Mouse (Mus musculus) cerebellum, postnatal 36 days (tissue): ENCODE measurements at regions not wholly inside any gene's neighbourhood (a gene's known extent, or its start where the extent isn't known, plus 50 kb on each side); places are given as distances from the start of the nearest gene placed in this dataset.
"Not testable (repeated sequence)": the region's sequence is repeated elsewhere in the genome, so short reads cannot be mapped to it uniquely, and the experiment has no call there.

ENCODE experiments used
- DNase-seq, 2 experiments: peaks; one replicate each; pipeline ENCODE4 v3.0.0; 2021 to 2022; ENCODE audit warnings: mixed read lengths in 2 of 2

DNA sequence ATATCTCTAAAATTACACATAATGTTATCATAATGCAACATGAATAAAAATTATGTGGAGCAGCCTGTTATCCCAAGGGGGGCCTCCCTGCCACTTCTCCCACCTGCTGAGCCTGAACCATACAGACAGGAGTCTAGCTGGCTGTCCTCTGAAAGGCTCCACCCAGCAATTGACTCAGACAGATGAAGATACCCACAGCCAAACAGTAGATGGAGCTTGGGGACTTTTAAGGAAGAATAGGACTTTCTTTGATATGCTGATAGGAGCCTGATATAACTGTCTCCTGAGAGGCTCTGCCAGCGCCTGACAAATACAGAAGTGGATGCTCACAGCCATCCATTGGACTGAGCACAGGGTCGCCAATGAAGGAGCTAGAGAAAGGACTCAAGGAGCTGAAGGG, 468.4 kb downstream of the Dad1 start:
- not testable (repeated sequence) for DNase-seq

DNA sequence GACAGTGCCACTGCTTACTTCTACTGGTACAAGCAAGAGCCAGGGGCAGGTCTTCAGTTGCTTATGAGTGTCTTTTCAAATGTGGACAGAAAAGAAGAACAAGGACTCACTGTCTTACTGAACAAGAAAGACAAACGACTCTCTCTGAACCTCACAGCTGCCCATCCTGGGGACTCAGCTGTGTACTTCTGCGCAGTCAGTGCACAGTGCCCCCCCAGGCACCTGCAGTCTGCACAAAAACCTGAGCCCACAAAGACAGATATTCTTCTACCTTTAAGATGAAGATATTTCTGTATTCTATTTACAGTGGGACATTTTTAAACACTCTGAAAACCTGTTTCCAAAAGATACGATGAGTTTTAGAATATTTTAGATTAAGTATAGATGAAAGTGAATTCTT, 476.5 kb downstream of the Dad1 start:
- DNase-seq = no peak

DNA sequence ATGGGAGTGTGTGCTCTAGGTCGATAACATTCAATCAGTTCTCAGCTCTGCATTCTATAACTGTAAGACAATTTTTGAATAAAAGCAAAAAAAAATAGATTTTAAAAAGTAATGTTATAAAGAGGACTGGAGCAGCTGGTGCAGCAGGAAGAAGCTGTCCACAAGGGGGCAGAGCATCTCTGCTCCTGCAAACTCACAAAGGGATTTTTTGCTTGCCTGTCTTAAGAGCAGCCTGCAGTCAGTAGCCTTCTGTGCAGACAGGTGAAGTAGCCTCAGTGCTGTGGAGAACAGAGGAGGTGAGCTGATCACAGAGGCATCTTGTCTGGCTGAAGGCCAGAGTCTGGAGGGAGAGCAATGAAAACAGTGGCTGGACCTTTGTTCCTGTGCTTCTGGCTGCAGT, 477.2 kb downstream of the Dad1 start:
- DNase-seq = peak in 1 of 2 experiments; percentile 9

DNA sequence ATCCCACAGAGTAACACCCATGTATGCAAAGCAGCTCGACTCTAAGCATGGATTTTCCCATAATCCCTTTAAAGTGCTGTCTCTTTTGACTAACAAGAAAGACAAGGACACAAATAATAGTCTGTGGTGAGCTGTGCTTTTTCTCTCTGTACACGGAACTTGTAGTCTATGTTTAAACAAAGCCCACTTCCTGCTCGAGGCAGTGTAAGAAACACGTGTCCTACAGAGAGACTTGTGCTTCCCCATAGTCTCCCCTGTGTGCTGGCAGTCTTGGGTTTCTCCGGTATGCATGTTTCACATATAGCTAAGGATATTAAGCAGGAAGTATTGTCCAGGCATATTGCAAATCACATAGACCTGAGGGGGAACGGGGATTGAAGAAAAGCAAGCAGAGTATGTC, 487.4 kb downstream of the Dad1 start:
- DNase-seq = not testable (repeated sequence)

DNA sequence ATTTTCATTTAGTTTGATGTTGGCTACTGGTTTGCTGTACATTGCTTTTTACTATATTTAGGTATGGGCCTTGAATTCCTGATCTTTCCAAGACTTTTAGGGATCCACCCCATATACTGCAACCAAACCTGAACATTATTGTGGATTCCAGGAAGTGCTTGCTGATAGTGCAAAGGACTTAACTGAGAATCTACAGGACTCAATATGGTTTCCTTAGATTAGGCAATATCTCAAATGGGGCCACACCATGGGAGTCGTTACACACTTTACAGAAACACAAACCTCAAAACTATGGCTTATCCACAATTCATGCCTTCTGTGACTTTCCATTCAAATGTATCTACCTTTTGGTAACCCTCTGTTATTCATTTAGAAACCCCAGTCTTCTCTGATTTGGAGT, 488.0 kb downstream of the Dad1 start:
- not testable (repeated sequence) for DNase-seq

DNA sequence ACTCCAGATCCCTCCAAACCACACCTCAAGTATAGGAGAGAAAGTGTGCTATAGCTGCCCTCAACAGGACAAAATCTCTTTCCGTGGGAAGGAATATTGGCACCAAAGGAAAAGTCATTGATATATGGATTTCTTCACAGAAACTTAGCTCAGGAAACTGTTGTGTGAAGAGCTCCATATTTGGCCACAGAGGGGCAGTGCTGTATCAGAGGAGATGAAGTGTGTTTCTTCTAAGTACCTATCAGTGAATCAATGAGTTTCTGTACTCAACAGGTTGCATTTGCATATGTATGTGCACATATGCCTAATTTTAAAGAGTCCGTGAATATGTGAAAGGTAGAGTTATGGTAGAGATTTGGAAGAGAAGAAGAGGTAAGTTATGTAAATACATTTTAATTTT, 493.3 kb downstream of the Dad1 start:
- not testable (repeated sequence) for DNase-seq

DNA sequence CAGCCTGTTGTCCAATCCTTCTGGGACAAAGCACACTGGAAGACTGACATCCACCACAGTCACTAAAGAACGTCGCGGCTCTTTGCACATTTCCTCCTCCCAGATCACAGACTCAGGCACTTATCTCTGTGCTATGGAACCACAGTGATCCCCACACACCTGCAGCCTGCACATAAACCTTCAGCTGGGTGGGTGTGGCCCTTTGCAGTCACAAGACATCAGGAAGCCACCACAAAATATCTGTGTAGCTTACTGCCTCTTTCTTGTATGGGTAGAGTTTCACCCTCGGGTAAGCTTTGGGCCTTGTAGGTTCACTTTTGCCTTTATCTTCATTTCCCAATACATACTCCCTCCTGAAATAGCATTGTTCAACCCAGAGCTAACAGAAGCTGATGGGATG, 496.1 kb downstream of the Dad1 start:
- DNase-seq = not testable (repeated sequence)

DNA sequence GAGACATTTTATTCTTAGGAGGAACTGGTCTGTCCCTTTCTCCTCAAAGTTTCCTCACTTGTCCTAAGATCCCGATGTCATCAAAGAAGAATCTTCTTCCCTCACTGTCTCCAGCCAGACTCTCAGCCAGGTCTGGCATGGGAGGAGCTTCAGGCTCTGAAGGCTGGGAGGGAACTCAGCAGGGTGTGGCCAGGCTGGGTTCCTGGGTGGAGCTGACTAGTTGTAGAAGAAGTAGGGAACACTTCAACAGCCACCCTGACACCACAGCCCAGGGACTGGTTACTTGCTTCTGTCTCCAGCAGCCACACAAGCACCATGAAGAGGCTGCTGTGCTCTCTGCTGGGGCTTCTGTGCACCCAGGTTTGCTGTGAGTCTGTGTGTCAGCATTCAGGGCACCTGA, 496.8 kb downstream of the Dad1 start:
- not testable (repeated sequence) for DNase-seq

DNA sequence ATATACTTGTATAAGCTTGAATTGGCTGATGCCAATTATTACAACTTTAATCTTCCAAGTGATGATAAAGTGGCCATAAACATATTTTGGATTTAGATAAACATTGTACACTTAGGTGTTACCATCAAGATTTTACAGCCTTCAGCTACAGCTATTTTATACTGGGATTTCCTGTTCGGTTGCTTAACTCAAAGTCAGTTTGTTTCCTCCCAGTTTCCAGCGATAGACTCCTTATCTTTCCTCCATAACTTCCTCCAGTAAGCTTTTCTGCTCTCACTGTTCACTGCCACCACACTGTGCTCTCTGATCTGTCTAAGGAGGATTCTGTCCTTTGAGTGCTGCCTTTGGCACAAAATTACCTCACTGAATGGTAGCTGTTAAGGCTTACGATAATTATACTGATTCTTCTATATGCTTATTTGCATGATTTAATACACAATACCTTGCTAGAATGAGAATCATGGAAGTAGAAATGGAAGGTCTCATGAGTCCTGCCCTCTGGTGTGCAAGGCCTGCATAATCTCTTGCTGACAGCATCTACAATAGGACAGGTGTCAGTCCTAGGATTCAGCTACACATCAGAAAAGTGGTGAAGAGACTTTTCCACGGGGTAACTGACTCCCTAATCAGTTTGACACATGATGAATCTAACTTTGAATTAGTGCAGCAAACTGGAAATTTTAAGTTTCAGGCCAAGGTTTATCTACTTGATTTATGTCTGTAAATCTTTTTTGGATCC, 503.0 kb downstream of the Dad1 start:
- no peak for DNase-seq

DNA sequence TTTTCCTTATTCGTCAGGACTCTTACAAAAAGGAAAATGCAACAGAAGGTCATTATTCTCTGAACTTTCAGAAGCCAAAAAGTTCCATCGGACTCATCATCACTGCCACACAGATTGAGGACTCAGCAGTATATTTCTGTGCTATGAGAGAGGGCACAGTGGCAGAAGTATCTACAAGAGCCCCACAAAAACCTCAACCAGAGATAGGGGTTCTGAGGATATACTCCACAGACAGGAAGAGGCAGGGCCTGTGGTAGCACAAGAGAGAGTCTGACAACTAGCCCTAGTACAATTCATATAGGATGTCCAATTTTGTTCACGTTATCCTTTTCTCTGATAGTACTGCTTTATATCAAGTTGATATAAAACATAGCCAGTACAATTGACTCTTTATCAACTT, 510.4 kb downstream of the Dad1 start:
- not testable (repeated sequence) for DNase-seq

DNA sequence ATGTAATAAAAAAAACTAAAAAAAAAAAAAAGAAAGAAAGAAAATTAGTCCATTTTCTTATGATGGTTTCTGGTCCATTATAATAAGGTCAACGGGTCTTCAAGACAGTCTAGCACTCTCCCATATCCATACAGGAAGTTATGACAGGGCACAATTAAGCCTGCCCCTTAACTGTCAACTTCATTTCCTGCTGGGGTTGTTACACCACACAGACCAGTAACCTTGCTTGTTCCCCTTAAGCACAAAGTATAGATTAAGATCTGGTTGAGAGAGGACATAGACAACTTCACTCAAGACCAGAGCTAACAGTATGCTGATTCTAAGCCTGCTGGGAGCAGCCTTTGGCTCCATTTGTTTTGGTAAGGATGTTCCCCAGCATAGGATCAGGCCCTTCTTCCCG, 511.0 kb downstream of the Dad1 start:
- DNase-seq = not testable (repeated sequence)

DNA sequence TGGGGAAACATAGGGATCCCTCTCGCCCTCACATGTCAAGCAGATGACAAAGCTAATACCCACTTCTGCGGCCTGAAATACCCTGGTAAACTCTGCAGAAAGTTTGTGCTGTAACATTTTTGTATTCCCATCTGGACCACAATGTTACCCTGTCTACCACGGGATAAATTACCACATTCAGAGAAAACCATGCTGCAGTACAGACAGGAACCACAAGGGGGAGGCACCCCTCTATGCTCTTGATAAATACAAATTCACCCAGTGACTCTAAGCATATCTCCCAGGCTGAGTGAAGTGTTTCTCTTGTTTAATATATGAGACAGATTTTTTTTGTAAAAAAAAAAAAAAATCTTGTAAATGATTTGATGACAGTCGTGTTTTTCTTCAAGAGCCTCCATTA, 512.7 kb downstream of the Dad1 start:
- DNase-seq = peak; percentile 2 to 9

DNA sequence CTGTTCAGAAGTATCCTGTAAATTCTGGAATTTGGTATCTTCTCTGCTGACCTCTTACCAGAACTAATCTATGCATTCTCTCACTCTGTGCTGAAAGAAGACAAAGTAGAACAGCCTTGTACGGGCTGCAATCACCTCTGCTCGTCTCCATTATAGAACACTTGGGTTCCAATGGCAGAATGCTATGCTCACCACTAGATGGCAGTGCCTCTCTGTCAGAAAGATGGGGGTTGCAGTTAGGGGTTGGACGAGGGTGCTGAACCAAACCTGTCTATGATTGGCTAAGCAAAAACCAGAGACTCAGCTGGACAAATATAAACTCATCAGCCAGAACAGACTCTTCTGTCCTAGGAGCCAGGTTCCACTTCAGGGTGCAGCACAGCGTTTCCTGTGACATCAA, 515.9 kb downstream of the Dad1 start:
- DNase-seq = not testable (repeated sequence)

DNA sequence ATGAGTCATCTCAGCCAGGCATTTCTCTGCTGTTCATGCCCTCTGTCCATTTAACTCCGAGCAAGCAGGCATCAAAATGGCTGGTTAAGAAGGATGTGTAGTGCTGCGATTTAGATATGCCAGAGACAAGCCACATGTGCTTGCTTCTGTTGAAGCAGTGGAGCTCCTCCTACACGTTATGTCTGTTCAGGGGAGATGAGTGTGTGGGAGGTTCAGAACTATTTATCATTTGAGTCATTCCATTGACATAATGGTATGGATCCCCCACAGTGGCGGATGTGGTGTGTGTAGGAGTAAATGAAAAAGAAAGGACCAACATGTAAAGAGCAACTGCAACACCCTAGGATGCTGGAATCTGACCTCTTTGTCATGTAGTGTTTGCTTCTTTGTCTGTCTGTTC, 517.6 kb downstream of the Dad1 start:
- not testable (repeated sequence) for DNase-seq

DNA sequence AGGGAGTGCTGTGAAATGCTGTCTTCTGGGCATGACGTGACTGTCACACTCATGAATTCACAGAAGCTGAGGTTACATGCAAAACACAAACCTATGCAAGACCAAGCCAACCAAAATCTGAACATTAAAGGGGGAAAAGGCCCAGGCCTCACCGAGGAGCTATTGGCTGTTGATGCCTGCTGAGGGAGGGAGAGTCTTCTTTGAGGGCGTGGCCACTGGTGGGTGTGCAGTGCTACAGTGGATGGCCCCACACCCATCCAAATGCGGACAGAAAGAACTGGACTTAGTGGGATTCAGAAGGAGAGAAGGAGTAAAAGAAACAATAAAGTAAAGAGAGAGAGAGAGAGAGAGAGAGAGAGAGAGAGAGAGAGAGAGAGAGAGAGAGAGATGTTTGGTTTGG, 522.3 kb downstream of the Dad1 start:
- not testable (repeated sequence) for DNase-seq

DNA sequence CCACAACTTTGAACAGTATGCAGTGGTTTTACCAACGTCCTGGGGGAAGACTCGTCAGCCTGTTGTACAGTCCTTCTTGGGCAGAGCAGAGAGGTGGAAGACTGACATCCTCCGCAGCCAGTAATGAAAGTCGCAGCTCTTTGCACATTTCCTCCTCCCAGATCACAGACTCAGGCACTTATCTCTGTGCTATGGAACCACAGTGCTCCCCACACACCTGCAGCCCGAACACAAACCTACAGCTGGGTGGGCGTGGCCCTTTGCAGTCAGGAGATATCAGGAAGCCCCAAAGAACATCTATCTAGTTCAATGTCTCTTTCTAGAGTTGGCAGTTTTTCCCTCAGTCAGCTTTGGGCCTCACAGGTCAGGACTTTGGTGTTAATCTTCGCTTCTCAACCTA, 524.0 kb downstream of the Dad1 start:
- not testable (repeated sequence) for DNase-seq

DNA sequence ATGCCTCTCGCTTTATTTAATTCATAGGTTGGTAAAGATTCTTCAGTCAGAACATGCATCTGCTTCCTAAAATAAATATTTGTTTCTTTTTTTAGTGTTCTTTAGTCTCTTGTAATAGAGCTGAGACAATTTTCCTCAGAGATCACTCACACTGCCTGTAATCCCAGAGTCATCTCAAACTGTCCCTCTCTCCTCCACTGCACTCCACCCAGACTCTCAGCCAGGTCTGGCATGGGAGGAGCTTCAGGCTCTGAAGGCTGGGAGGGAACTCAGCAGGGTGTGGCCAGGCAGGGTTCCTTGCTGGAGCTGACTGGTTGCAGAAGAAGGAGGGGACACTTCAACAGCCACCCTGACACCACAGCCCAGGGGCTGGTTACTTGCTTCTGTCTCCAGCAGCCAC, 524.8 kb downstream of the Dad1 start:
- not testable (repeated sequence) for DNase-seq

DNA sequence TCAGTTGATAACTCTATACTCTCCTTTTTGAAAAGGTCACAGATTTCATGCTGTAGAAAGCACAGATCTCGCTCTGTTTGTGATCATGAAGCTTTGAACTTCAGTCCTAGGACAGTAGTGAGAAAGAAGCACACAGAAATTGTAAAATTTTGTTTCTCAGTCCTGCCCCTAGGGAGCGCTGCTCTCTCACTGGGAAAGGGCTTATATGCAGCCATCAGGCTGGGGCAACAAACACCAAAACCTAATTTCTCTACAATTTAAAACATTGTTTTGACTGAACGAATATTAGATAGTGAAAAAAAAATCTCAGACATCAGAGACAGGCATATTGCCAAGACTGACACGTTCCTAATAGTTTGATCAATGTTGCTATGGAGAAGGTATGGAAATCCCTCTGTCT, 527.0 kb downstream of the Dad1 start:
- not testable (repeated sequence) for DNase-seq

DNA sequence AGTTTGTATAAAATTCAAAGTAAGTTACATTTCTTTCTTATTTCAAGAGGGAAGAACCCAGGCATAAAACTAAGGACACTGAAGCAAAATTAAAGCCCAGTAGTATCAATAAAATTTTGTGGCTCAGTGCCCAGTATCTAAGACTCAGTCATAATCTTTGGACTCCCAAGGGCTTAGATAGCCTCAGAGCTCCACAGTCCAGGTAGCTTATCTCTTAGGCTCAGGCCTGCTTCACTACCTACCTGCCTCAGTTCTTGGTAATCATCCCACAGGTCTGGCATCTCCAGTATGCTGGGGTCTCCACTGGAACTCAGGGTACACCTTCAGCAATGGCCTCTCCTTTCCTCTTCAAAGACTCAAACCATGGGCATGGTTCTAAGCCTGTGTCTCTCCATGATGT, 530.3 kb downstream of the Dad1 start:
- DNase-seq = not testable (repeated sequence)

DNA sequence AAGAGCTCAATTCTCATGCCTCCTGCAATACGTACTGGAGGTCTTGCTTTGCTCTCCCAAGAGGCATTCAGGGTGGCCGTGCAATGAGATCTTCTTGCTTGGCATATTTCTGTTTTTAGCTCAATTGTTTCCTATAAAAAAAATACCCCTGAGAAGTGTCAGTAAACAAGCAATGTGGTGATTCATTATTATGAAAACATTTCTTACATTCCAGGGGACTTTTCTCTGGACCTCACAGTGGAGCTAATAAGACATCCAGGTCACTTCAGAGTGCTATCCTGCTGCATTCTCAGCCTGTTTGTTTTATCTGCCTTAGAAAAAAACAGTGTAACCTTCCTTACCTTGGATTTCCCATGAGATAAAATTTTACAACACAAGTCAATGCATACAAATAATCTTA, 532.0 kb downstream of the Dad1 start:
- DNase-seq = not testable (repeated sequence)

DNA sequence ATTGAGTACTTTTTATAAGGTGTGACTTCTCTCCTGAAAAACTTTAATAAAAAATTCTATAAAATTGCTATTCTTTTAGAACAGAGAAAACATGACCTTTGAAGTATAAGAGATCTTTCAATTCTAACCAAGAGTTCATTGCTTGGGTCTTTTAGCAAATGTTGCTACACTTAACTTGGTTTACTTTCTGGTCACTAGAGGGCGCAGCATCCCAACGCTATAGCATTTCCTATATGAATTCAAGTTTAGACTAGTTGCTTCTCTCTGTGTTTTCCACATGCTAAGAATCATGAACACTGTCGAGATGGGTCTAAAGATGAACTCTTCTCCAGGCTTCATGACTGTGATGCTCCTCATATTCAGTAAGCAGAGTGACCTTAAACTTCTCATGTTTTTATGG, 544.3 kb downstream of the Dad1 start:
- not testable (repeated sequence) for DNase-seq

DNA sequence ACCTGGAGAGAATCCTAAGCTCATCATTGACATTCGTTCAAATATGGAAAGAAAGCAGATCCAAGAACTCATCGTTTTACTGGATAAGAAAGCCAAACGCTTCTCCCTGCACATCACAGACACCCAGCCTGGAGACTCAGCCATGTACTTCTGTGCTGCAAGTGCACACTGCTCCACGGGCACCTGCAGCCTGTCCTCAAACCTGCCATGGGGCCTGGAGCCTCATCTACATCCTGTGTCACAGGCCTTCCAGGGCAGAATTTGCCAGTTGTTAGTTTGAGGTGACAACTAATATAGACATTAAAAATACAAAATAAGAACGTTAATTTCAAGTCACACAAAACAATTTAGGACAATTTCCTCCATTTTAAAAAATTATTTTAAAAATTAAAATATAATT, 549.6 kb downstream of the Dad1 start:
- DNase-seq = not testable (repeated sequence)

DNA sequence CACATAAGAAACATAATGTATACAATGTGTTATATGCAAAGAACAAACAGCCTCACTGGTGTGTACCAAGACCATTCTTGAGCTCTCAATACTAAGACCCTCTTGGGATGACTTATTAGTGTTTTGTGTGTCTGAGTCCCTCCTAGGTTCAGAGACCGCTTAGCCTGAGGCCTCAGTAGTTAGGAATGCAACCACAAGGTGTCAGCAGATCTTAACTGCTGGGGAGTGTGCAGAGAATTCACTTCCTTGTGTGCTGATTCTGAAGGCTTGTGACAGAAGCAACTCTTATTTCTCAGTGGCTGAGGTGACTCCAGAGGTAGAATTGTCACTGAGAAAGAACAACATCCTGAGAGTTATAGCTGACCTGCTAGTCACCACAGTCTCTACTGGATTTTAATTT, 550.3 kb downstream of the Dad1 start:
- not testable (repeated sequence) for DNase-seq

DNA sequence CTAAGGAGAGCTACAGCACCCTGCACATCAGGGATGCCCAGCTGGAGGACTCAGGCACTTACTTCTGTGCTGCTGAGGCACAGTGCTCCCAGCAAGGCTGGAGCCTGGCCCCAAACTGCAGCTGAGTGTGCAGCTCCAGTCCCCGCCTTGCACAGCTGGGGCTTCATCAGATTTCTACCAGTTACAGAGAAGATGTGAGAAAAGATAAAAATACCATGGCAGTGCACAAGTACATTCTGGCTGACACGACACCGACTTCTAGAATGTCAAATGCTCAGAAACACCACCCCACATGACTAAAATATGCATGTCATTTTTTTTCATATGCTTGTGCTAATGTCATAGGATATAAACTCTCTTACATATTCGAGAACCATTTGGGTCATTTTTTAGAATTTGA, 569.8 kb downstream of the Dad1 start:
- DNase-seq = not testable (repeated sequence)
